Mouse (Mus musculus) adrenal gland, postnatal 4 days (tissue): Measurements from ENCODE around the gene Fmc1. TPM values are rescaled to one million over a fixed set of nuclear protein-coding genes. Genes with fewer than 3 reads are reported as not detected.

Source experiments
- DNase-seq, 2 experiments: peaks; one replicate each; pipeline ENCODE4 v3.0.0; 2021 to 2022; ENCODE audit warnings: low spot score in 2 of 2, mixed read lengths in 2 of 2
- microRNA-seq: library from miRNA; unstranded; fragments of <30 nt; microRNA quantifications from one replicate; pipeline ENCODE4 v1.2.0, GENCODE M21; 2021
- total RNA-seq, 2 experiments: library from RNA; stranded (reverse); gene quantifications; 2 replicates each; pipeline ENCODE4 v1.2.3; 2021

Gene Fmc1
- total RNA-seq, 2 experiments from 2014 or later, result 99.5 to 103 TPM

- peak; percentile 84 to 91 for DNase-seq
These were observed 18.0 kb downstream of the Fmc1 start, which contains the start of gene Luc7l2 for GRCm38 (mm10) chr6:38551062-38551988. Luc7l2 (plus strand) TSS chr6:38551334.

- DNase-seq, result peak; percentile 93 to 98
These were observed 18.8 kb downstream of the Fmc1 start for GRCm38 (mm10) chr6:38551989-38552635.

- DNase-seq, result no peak
These were observed 19.3 kb downstream of the Fmc1 start for GRCm38 (mm10) chr6:38552636-38553000.

GRCm38 (mm10) chr6:38576096-38576495 is 42.8 kb downstream of the Fmc1 start:
- no peak for DNase-seq

GRCm38 (mm10) chr6:38580112-38580857 is 47.0 kb downstream of the Fmc1 start:
- DNase-seq, result no peak

GRCm38 (mm10) chr6:38581711-38582110 is 48.4 kb downstream of the Fmc1 start:
- DNase-seq, result no peak

Small RNAs within 50 kb of the gene (microRNA-seq; reads per million reads assigned to microRNA genes)
- not detected for gene Mir7670

Other genes starting within 250 kb of the Fmc1 start
- 10 to 100 TPM; 12.5 to 12.9 TPM for gene Zc3hav1l, start 234.2 kb upstream of the Fmc1 start, total RNA-seq
- 10 to 100 TPM; 54.2 to 55.8 TPM for gene Zc3hav1, start 178.9 kb upstream of the Fmc1 start, total RNA-seq
- gene Ttc26, start 152.0 kb upstream of the Fmc1 start, total RNA-seq, result 1 to 10 TPM; 4.3 to 5.2 TPM
- 10 to 100 TPM; 36.4 to 39.4 TPM for gene Ubn2, start 99.6 kb upstream of the Fmc1 start, total RNA-seq
- gene Luc7l2, start 17.8 kb downstream of the Fmc1 start, total RNA-seq, result 100 to 1,000 TPM; 225 to 239 TPM
- gene Klrg2, start 103.7 kb downstream of the Fmc1 start, total RNA-seq, result 1 to 10 TPM; 1.2 to 1.9 TPM
- gene Clec2l, start 129.6 kb downstream of the Fmc1 start, total RNA-seq, result 1 to 10 TPM; 6.0 to 7.0 TPM